Mouse (Mus musculus): ENCODE measurements around the gene Nhej1. TPM values are rescaled to one million over a fixed set of nuclear protein-coding genes. Genes with fewer than 3 reads are reported as not detected.

Gene Nhej1
- polyA plus RNA-seq, 1 experiment: 5.6 TPM

GRCm38 (mm10) chr1:75001183-75001582 lies 123.8 kb downstream of the Nhej1 start:
- WGBS: 77% methylated on average over 6 of the region's 6 CpGs
- DNase-seq (ENCODE audit: low read depth, low spot score): no peak

- 4% methylated on average over 1 of the region's 1 CpGs for WGBS
- no peak for DNase-seq (ENCODE audit: low read depth, low spot score)
Measured at GRCm38 (mm10) chr1:75000496-75000895, 124.5 kb downstream of the Nhej1 start.

GRCm38 (mm10) chr1:74999173-74999572 lies 125.8 kb downstream of the Nhej1 start:
- DNase-seq (ENCODE audit: low read depth, low spot score): no peak
- WGBS: 64% methylated on average over 5 of the region's 5 CpGs

- no peak for DNase-seq (ENCODE audit: low read depth, low spot score)
- 80% methylated on average over 2 of the region's 2 CpGs for WGBS
Measured at GRCm38 (mm10) chr1:74997231-74997630, 127.8 kb downstream of the Nhej1 start.

GRCm38 (mm10) chr1:74977001-74977400 lies 148.0 kb downstream of the Nhej1 start:
- WGBS: 82% methylated on average over 8 of the region's 8 CpGs
- DNase-seq (ENCODE audit: low read depth, low spot score): no peak

GRCm38 (mm10) chr1:74975936-74976335 lies 149.1 kb downstream of the Nhej1 start:
- DNase-seq (ENCODE audit: low read depth, low spot score): no peak
- 51% methylated on average over 1 of the region's 1 CpGs for WGBS

GRCm38 (mm10) chr1:74973590-74973989 lies 151.4 kb downstream of the Nhej1 start:
- WGBS: 65% methylated on average over 6 of the region's 6 CpGs
- DNase-seq (ENCODE audit: low read depth, low spot score): no peak

- WGBS: 31% methylated on average over 4 of the region's 4 CpGs
- DNase-seq (ENCODE audit: low read depth, low spot score): no peak
Measured at GRCm38 (mm10) chr1:74971353-74972050, 153.5 kb downstream of the Nhej1 start.

- DNase-seq (ENCODE audit: low read depth, low spot score): no peak
- WGBS: 39% methylated on average over 8 of the region's 8 CpGs
Measured at GRCm38 (mm10) chr1:74967962-74968580, 156.9 kb downstream of the Nhej1 start.

GRCm38 (mm10) chr1:74964494-74965215 lies 160.3 kb downstream of the Nhej1 start:
- DNase-seq (ENCODE audit: low read depth, low spot score): no peak
- 11% methylated on average over 16 of the region's 16 CpGs for WGBS

- DNase-seq (ENCODE audit: low read depth, low spot score): no peak
- WGBS: 44% methylated on average over 5 of the region's 5 CpGs
Measured at GRCm38 (mm10) chr1:74962853-74963227, 162.2 kb downstream of the Nhej1 start.

- DNase-seq (ENCODE audit: low read depth, low spot score): no peak
- WGBS: 36% methylated on average over 5 of the region's 5 CpGs
Measured at GRCm38 (mm10) chr1:74962126-74962852, 162.7 kb downstream of the Nhej1 start.

GRCm38 (mm10) chr1:74961722-74962121 lies 163.3 kb downstream of the Nhej1 start:
- no peak for DNase-seq (ENCODE audit: low read depth, low spot score)
- WGBS: 36% methylated on average over 7 of the region's 7 CpGs

- 51% methylated on average over 7 of the region's 7 CpGs for WGBS
- DNase-seq (ENCODE audit: low read depth, low spot score): no peak
Measured at GRCm38 (mm10) chr1:74960059-74960458, 164.9 kb downstream of the Nhej1 start.

GRCm38 (mm10) chr1:74951556-74952210 lies 173.3 kb downstream of the Nhej1 start, which contains the start of gene Ihh:
Gene Ihh (minus strand): TSS chr1:74951672.
- no peak for DNase-seq (ENCODE audit: low read depth, low spot score)
- 1% methylated on average over 53 of the region's 55 CpGs for WGBS

- 1% methylated on average over 84 of the region's 84 CpGs for WGBS
- DNase-seq (ENCODE audit: low read depth, low spot score): no peak
Measured at GRCm38 (mm10) chr1:74950576-74951490, 174.2 kb downstream of the Nhej1 start.

GRCm38 (mm10) chr1:74950066-74950465 lies 174.9 kb downstream of the Nhej1 start:
- WGBS: 3% methylated on average over 16 of the region's 16 CpGs
- no peak for DNase-seq (ENCODE audit: low read depth, low spot score)

GRCm38 (mm10) chr1:74949666-74950050 lies 175.3 kb downstream of the Nhej1 start:
- 2% methylated on average over 24 of the region's 24 CpGs for WGBS
- no peak for DNase-seq (ENCODE audit: low read depth, low spot score)

Measured in large intestine, adult 2 months (tissue).